Mouse (Mus musculus): ENCODE measurements around the gene Gm17349. TPM values are rescaled to one million over a fixed set of nuclear protein-coding genes. Genes with fewer than 3 reads are reported as not detected.

Gene Gm17349
- polyA plus RNA-seq, 1 experiment from 2014 or later, result not detected

- peak overlapping the region; percentile 54; the same call in 1 of the 2 replicates for H3K27ac ChIP-seq (ENCODE audit: low read length)
- no peak for ATAC-seq
- H3K4me3 ChIP-seq (ENCODE audit: low read depth, low read length), result no peak overlapping the region
- WGBS, result 49% methylated on average over 7 of the region's 7 CpGs
- H3K4me2 ChIP-seq (ENCODE audit: low read length), result no peak overlapping the region
- H3K9ac ChIP-seq (ENCODE audit: low read depth, low read length), result no peak overlapping the region
- H3K4me1 ChIP-seq (ENCODE audit: control insufficient read depth, insufficient read depth, low read length), result peaks cover 21% of the 10 kb centered on the region
- no peaks in the 10 kb centered on the region for H3K36me3 ChIP-seq (ENCODE audit: control insufficient read depth, insufficient read depth, low read length)
- no peaks in the 10 kb centered on the region for H3K27me3 ChIP-seq (ENCODE audit: control insufficient read depth, insufficient read depth, low read depth, low read length)
- H3K9me3 ChIP-seq (replicated peaks; ENCODE audit: control insufficient read depth, low read length, poor library complexity, severe bottlenecking), result no peaks in the 10 kb centered on the region
These were observed 42.9 kb downstream of the Gm17349 start for GRCm38 (mm10) chr15:99662371-99662770.

GRCm38 (mm10) chr15:99661121-99661830 lies 44.0 kb downstream of the Gm17349 start:
- 95% methylated on average over 15 of the region's 15 CpGs for whole genome bisulfite sequencing
- no peaks in the 10 kb centered on the region for H3K9me3 ChIP-seq (replicated peaks; ENCODE audit: control insufficient read depth, low read length, poor library complexity, severe bottlenecking)
- no peak overlapping the region for H3K9ac ChIP-seq (ENCODE audit: low read depth, low read length)
- H3K27ac ChIP-seq (ENCODE audit: low read length), result 0 out of 2 replicates have a peak overlapping the region, but pooled peaks have one; percentile 47
- H3K36me3 ChIP-seq (ENCODE audit: control insufficient read depth, insufficient read depth, low read length), result no peaks in the 10 kb centered on the region
- no peak overlapping the region for H3K4me2 ChIP-seq (ENCODE audit: low read length)
- no peak overlapping the region for H3K4me3 ChIP-seq (ENCODE audit: low read depth, low read length)
- H3K27me3 ChIP-seq (ENCODE audit: control insufficient read depth, insufficient read depth, low read depth, low read length), result no peaks in the 10 kb centered on the region
- peaks cover 20% of the 10 kb centered on the region for H3K4me1 ChIP-seq (ENCODE audit: control insufficient read depth, insufficient read depth, low read length)
- ATAC-seq, result no peak

GRCm38 (mm10) chr15:99658437-99658836 lies 46.9 kb downstream of the Gm17349 start:
- Histone ChIP-seq H3K4me3 (ENCODE audit: low read depth, low read length) (no peak overlapping the region), H3K9ac (ENCODE audit: low read depth, low read length) (no peak overlapping the region), H3K27ac (ENCODE audit: low read length) (no peak overlapping the region), H3K4me2 (ENCODE audit: low read length) (no peak overlapping the region), H3K9me3 (replicated peaks; ENCODE audit: control insufficient read depth, low read length, poor library complexity, severe bottlenecking) (no peaks in the 10 kb centered on the region), H3K27me3 (ENCODE audit: control insufficient read depth, insufficient read depth, low read depth, low read length) (peaks cover 12% of the 10 kb centered on the region; the same call in 1 of the 2 replicates), H3K4me1 (ENCODE audit: control insufficient read depth, insufficient read depth, low read length) (peaks cover 10% of the 10 kb centered on the region; the same call in 1 of the 2 replicates), H3K36me3 (ENCODE audit: control insufficient read depth, insufficient read depth, low read length) (no peaks in the 10 kb centered on the region)
- 69% methylated on average over 2 of the region's 2 CpGs for WGBS
- no peak for ATAC-seq

GRCm38 (mm10) chr15:99655956-99656355 lies 49.3 kb downstream of the Gm17349 start:
- Histone ChIP-seq H3K27me3 (ENCODE audit: control insufficient read depth, insufficient read depth, low read depth, low read length) (peaks cover 12% of the 10 kb centered on the region; the same call in 1 of the 2 replicates), H3K4me1 (ENCODE audit: control insufficient read depth, insufficient read depth, low read length) (peaks cover 8% of the 10 kb centered on the region; the same call in 1 of the 2 replicates), H3K4me3 (ENCODE audit: low read depth, low read length) (no peak overlapping the region), H3K9me3 (replicated peaks; ENCODE audit: control insufficient read depth, low read length, poor library complexity, severe bottlenecking) (no peaks in the 10 kb centered on the region), H3K9ac (ENCODE audit: low read depth, low read length) (0 out of 2 replicates have a peak overlapping the region, but pooled peaks have one; percentile 12), H3K36me3 (ENCODE audit: control insufficient read depth, insufficient read depth, low read length) (no peaks in the 10 kb centered on the region), H3K4me2 (ENCODE audit: low read length) (no peak overlapping the region), H3K27ac (ENCODE audit: low read length) (no peak overlapping the region)
- no peak for ATAC-seq
- WGBS, result 51% methylated on average over 9 of the region's 9 CpGs

- Histone ChIP-seq H3K4me2 (ENCODE audit: low read length) (peak overlapping the region; percentile 27), H3K4me3 (ENCODE audit: low read depth, low read length) (peak overlapping the region; percentile 1; the same call in 1 of the 2 replicates), H3K9ac (ENCODE audit: low read depth, low read length) (peak overlapping the region; percentile 32), H3K4me1 (ENCODE audit: control insufficient read depth, insufficient read depth, low read length) (peaks cover 25% of the 10 kb centered on the region), H3K27me3 (ENCODE audit: control insufficient read depth, insufficient read depth, low read depth, low read length) (peaks cover 12% of the 10 kb centered on the region; the same call in 1 of the 2 replicates), H3K9me3 (replicated peaks; ENCODE audit: control insufficient read depth, low read length, poor library complexity, severe bottlenecking) (no peaks in the 10 kb centered on the region), H3K27ac (ENCODE audit: low read length) (no peak overlapping the region), H3K36me3 (ENCODE audit: control insufficient read depth, insufficient read depth, low read length) (no peaks in the 10 kb centered on the region)
- 4% methylated on average over 21 of the region's 21 CpGs for WGBS
- no peak for ATAC-seq
These were observed 51.4 kb downstream of the Gm17349 start for GRCm38 (mm10) chr15:99653876-99654275.

GRCm38 (mm10) chr15:99653291-99653690 lies 52.0 kb downstream of the Gm17349 start:
- Histone ChIP-seq H3K9me3 (replicated peaks; ENCODE audit: control insufficient read depth, low read length, poor library complexity, severe bottlenecking) (no peaks in the 10 kb centered on the region), H3K4me3 (ENCODE audit: low read depth, low read length) (no peak overlapping the region; the same call in 1 of the 2 replicates), H3K9ac (ENCODE audit: low read depth, low read length) (no peak overlapping the region), H3K27ac (ENCODE audit: low read length) (no peak overlapping the region), H3K4me1 (ENCODE audit: control insufficient read depth, insufficient read depth, low read length) (peaks cover 28% of the 10 kb centered on the region), H3K36me3 (ENCODE audit: control insufficient read depth, insufficient read depth, low read length) (no peaks in the 10 kb centered on the region), H3K4me2 (ENCODE audit: low read length) (peak overlapping the region; percentile 27), H3K27me3 (ENCODE audit: control insufficient read depth, insufficient read depth, low read depth, low read length) (peaks cover 12% of the 10 kb centered on the region; the same call in 1 of the 2 replicates)
- WGBS, result 14% methylated on average over 8 of the region's 8 CpGs
- no peak for ATAC-seq

Other genes with a start within 250 kb of the Gm17349 start
- 16.2 and 17.1 TPM in 2 replicates for gene Nckap5l, start 247.7 kb downstream of the Gm17349 start, polyA plus RNA-seq (2015; fragmentation: Nextera tagmentation; extraction: Ambion mirVana)
- 19.0 and 21.6 TPM in 2 replicates for gene Bcdin3d, start 230.8 kb downstream of the Gm17349 start, polyA plus RNA-seq (2015; fragmentation: Nextera tagmentation; extraction: Ambion mirVana)
- gene Faim2, start 177.3 kb downstream of the Gm17349 start, polyA plus RNA-seq (2015; fragmentation: Nextera tagmentation; extraction: Ambion mirVana), result 50.3 and 65.8 TPM in 2 replicates
- not detected in 2 replicates for gene Aqp2, start 126.4 kb downstream of the Gm17349 start, polyA plus RNA-seq (2015; fragmentation: Nextera tagmentation; extraction: Ambion mirVana)
- gene Aqp5, start 114.7 kb downstream of the Gm17349 start, polyA plus RNA-seq (2015; fragmentation: Nextera tagmentation; extraction: Ambion mirVana), result 0.97 and 1.1 TPM in 2 replicates
- gene Aqp6, start 104.1 kb downstream of the Gm17349 start, polyA plus RNA-seq (2015; fragmentation: Nextera tagmentation; extraction: Ambion mirVana), result 0.15 and 0.28 TPM in 2 replicates
- gene Racgap1, start 53.8 kb downstream of the Gm17349 start, polyA plus RNA-seq (2015; fragmentation: Nextera tagmentation; extraction: Ambion mirVana), result 39.0 and 48.9 TPM in 2 replicates
- 47.9 and 53.9 TPM in 2 replicates for gene Asic1, start 35.1 kb downstream of the Gm17349 start, polyA plus RNA-seq (2015; fragmentation: Nextera tagmentation; extraction: Ambion mirVana)
- 86.0 and 110 TPM in 2 replicates for gene Smarcd1, start 3.4 kb downstream of the Gm17349 start, polyA plus RNA-seq (2015; fragmentation: Nextera tagmentation; extraction: Ambion mirVana)
- 1.4 and 1.7 TPM in 2 replicates for gene Gpd1, start 12.0 kb upstream of the Gm17349 start, polyA plus RNA-seq (2015; fragmentation: Nextera tagmentation; extraction: Ambion mirVana)
- 142 and 164 TPM in 2 replicates for gene Cox14, start 20.1 kb upstream of the Gm17349 start, polyA plus RNA-seq (2015; fragmentation: Nextera tagmentation; extraction: Ambion mirVana)
- gene Cers5, start 67.4 kb upstream of the Gm17349 start, polyA plus RNA-seq (2015; fragmentation: Nextera tagmentation; extraction: Ambion mirVana), result 79.7 and 83.8 TPM in 2 replicates
- gene Lima1, start 170.0 kb upstream of the Gm17349 start, polyA plus RNA-seq (2015; fragmentation: Nextera tagmentation; extraction: Ambion mirVana), result 11.8 and 15.2 TPM in 2 replicates